Mouse (Mus musculus) intestine, postnatal 0 days (tissue): ENCODE results near the gene Zfp784. TPM values are rescaled to one million over a fixed set of nuclear protein-coding genes. Genes with fewer than 3 reads are reported as not detected.
A peak's percentile ranks its signal among the peaks of the same experiment; 100 is the strongest.

Experiments used
- ATAC-seq: fragments of 200-750 bp; cut with Nextera tagmentation; 2 replicates; pipeline ENCODE4 v1.8.0; 2017; ENCODE audit warnings: mild to moderate bottlenecking, moderate TSS enrichment, moderate library complexity
- H3K27ac ChIP-seq: fragments of 300-500 bp; sonication (generic); 2 replicates; pipeline ENCODE4 v1.5.1; 2014; ENCODE audit warnings: mild to moderate bottlenecking, low read depth, low read length, moderate library complexity
- H3K27me3 ChIP-seq: fragments of 300-500 bp; sonication (generic); replicated peaks from 2 replicates; pipeline ENCODE4 v1.6.1; 2014; ENCODE audit warnings: low read length, mixed read lengths; ENCODE audit not compliant: control insufficient read depth, insufficient read depth
- H3K36me3 ChIP-seq: fragments of 300-500 bp; sonication (generic); 2 replicates; pipeline ENCODE4 v1.6.1; 2014; ENCODE audit warnings: mild to moderate bottlenecking, moderate library complexity; ENCODE audit not compliant: control insufficient read depth, insufficient read depth
- H3K4me1 ChIP-seq: fragments of 300-500 bp; sonication (generic); replicated peaks from 2 replicates; pipeline ENCODE4 v1.6.1; 2014; ENCODE audit warnings: antibody characterized with exemption, low read length, mixed read lengths; ENCODE audit not compliant: control insufficient read depth, insufficient read depth
- H3K4me2 ChIP-seq: fragments of 300-500 bp; sonication (generic); replicated peaks from 2 replicates; pipeline ENCODE4 v1.6.1; 2014; ENCODE audit warnings: low read depth, mild to moderate bottlenecking, moderate library complexity
- H3K4me3 ChIP-seq: fragments of 300-500 bp; sonication (generic); 2 replicates; pipeline ENCODE4 v1.5.1; 2014; ENCODE audit warnings: low read depth, low read length
- H3K9ac ChIP-seq: fragments of 300-500 bp; sonication (generic); 2 replicates; pipeline ENCODE4 v1.6.1; 2014; ENCODE audit warnings: mild to moderate bottlenecking, low read depth, low read length
- H3K9me3 ChIP-seq: fragments of 300-500 bp; sonication (generic); 2 replicates; pipeline ENCODE4 v1.6.1; 2016; ENCODE audit warnings: mixed run types; ENCODE audit not compliant: control insufficient read depth
- CTCF ChIP-seq: sonication (generic); IDR thresholded peaks from 2 replicates; pipeline ENCODE4 v1.5.1; 2016; ENCODE audit warnings: low read depth, mild to moderate bottlenecking, control low read depth, antibody characterized with exemption, moderate library complexity
- WGBS: fragments of 180-500 bp; shearing (Covaris S2); extraction: QIAGEN DNeasy Blood & Tissue Kit; methylation state at CpG from one replicate; pipeline ENCODE4 v1.1.7; 2014; 5-methylcytosine and 5-hydroxymethylcytosine counted together
- polyA plus RNA-seq: library from polyadenylated mRNA; unstranded; fragments of >200 nt; fragmentation: Nextera tagmentation; extraction: Ambion mirVana; gene quantifications from 2 replicates; pipeline ENCODE4 v1.2.1, GENCODE M21; 2015

The Zfp784 gene
- polyA plus RNA-seq, 1 experiment from 2014 or later: 6.4 TPM

DNA sequence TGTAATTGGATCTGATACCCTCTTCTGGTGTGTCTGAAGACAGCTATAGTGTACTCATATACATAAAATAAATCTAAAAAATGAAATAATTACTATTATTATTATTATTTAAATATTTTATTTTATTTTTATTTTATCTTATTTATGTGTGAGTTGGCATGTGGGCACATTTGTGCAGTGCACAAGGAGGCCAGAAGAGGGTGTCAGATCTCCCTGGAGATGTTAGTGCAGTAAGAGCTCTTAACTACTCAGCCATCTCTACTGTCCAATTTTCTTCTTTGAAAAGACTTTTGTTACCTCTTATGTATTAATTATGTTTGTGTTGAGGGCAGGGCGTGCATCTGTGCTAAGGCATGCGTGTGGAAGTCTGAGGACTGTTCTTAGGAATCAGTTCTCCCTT is 38.4 kb downstream of the Zfp784 start:
- Histone ChIP-seq H3K4me2 (no peak overlapping the region), H3K9me3 (no peaks in the 10 kb centered on the region), H3K27ac (no peak overlapping the region), H3K4me3 (no peak overlapping the region), H3K36me3 (no peaks in the 10 kb centered on the region), H3K27me3 (no peaks in the 10 kb centered on the region), H3K4me1 (no peaks in the 10 kb centered on the region), H3K9ac (no peak overlapping the region)
- ATAC-seq: no peak
- peak; percentile 61 for TF ChIP-seq CTCF
- 70% methylated on average over 2 of the region's 2 CpGs for WGBS

DNA sequence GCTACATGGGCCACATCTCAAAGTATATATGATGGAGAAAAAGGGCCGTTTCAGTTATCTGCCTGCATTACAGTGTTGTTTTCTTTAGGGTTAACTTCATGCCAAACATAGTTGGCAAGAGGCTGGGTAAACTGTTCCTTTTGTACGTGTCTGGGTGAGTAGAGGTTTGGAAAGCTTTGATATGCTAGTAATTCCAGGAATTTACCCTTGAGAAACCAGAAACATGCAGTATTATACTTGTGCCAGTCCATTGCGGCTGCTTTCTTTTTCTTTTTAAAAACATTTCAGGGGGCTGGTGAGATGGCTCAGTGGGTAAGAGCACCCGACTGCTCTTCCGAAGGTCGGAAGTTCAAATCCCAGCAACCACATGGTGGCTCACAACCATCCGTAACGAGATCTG is 41.3 kb downstream of the Zfp784 start:
- ATAC-seq: no peak
- WGBS: 45% methylated on average over 7 of the region's 8 CpGs
- no peak overlapping the region for H3K4me3 ChIP-seq

DNA sequence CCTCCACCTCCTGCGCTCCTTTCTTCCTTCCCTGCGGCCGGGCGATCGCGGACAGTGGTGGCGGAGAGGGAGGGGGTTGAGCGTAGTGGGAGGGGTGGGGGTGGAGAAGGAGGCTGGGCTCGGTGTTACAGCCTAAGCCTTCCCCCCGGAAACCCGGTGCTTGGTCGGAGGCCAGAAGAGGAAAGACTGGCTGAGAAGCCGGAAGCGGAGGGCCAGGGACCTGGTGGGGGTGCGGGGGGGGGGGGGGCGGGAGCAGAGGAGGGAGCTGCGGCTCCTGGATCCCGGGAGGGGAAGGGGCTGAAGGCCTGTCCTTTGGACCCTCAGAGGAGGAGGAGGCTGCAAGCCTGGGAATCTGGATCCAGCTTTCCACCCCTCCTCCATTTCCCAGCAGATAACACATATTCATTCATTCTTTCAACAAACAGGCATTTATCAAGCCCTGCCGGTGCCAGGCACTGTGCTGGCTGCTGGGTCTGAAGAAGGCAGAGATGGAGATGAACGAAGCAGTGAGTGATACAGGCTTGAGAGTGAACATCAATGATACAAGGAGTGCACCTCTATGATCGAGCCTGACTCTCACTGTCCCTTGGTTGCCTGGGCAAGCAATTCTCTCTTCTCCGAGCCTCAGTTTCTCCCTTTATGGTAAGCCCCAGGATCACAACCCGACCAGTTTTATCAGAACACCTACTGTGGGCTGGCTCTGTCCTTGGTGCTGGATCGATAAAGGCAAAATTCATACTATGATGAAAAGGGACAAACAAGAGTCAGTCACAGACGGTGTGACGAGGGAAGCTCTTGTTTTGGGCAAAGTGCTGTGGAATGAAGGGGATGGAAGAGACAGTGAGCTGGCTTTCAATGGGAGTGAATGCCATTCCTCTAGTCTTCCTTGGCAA is 42.0 kb downstream of the Zfp784 start, which contains the start of gene Zfp579:
Gene Zfp579, minus strand, starts transcription at position 156 of the 893 bp plus-strand sequence.
- Histone ChIP-seq H3K27ac (peak within 1 kb of the TSS; percentile 62), H3K36me3 (peaks cover 16% of the 10 kb centered on the region; the same call in 1 of the 2 replicates), H3K9ac (peak within 1 kb of the TSS; percentile 76), H3K4me3 (peak within 1 kb of the TSS; percentile 79), H3K4me2 (peak within 1 kb of the TSS; percentile 90), H3K27me3 (no peaks in the 10 kb centered on the region), H3K4me1 (no peaks in the 10 kb centered on the region), H3K9me3 (0 out of 2 replicates have a peak, but pooled peaks cover 3% of the 10 kb centered on the region)
- WGBS: 6% methylated on average over 18 of the region's 26 CpGs
- no peak for TF ChIP-seq CTCF
- ATAC-seq: peak; percentile 80

More for the DNA sequence above, 41.3 kb downstream of the Zfp784 start:
- Histone ChIP-seq H3K9ac (no peak overlapping the region), H3K9me3 (0 out of 2 replicates have a peak, but pooled peaks cover 3% of the 10 kb centered on the region), H3K4me1 (no peaks in the 10 kb centered on the region), H3K27me3 (no peaks in the 10 kb centered on the region), H3K4me2 (peak overlapping the region; percentile 90), H3K27ac (no peak overlapping the region), H3K36me3 (peaks cover 16% of the 10 kb centered on the region; the same call in 1 of the 2 replicates)
- no peak for TF ChIP-seq CTCF

DNA sequence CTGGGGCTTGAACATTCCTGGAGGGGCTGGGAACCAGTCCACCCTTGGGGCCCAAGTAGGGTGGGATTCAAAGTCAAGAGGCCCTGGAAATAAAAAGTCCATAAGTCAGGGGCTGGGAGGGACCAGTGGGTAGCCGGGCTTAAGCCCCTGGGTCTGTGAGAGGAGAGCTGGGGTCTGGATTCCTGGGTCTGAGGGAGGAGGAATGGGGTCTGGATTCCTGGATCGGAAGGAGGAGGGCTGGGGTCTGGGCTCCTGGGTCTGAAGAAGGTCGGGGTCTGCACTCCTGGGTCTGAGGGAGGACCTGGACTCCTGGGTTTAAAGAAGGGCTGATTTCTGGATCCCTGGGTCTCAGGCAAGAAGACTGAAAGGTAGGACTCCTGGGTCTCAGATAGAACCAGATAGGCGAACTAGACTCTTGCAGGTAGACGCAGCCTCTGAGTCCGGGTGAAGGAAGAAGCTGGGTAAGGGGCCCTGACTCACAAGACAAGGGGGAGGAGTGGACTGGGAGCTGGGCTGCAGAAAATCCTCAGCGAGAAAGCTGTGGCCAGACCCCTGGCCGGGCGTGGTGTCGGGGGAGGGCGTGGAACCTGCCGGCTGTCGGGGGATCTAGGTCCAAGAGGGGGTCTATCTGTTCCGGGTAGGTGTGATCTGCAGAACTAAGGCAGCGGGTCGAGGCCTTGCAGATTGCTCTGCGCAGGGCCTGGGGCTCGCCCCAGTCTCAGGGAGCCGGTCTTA is 42.8 kb downstream of the Zfp784 start:
- H3K9ac ChIP-seq: peak overlapping the region; percentile 76
- no peaks in the 10 kb centered on the region for H3K27me3 ChIP-seq
- H3K4me3 ChIP-seq: peak overlapping the region; percentile 79
- 0 out of 2 replicates have a peak, but pooled peaks cover 3% of the 10 kb centered on the region for H3K9me3 ChIP-seq
- WGBS: 6% methylated on average over 19 of the region's 19 CpGs
- peak overlapping the region; percentile 90 for H3K4me2 ChIP-seq
- ATAC-seq: no peak; the same call in 1 of the 2 replicates
- H3K27ac ChIP-seq: peak overlapping the region; percentile 62
- TF ChIP-seq CTCF: no peak
- no peaks in the 10 kb centered on the region for H3K4me1 ChIP-seq
- H3K36me3 ChIP-seq: peaks cover 16% of the 10 kb centered on the region; the same call in 1 of the 2 replicates

DNA sequence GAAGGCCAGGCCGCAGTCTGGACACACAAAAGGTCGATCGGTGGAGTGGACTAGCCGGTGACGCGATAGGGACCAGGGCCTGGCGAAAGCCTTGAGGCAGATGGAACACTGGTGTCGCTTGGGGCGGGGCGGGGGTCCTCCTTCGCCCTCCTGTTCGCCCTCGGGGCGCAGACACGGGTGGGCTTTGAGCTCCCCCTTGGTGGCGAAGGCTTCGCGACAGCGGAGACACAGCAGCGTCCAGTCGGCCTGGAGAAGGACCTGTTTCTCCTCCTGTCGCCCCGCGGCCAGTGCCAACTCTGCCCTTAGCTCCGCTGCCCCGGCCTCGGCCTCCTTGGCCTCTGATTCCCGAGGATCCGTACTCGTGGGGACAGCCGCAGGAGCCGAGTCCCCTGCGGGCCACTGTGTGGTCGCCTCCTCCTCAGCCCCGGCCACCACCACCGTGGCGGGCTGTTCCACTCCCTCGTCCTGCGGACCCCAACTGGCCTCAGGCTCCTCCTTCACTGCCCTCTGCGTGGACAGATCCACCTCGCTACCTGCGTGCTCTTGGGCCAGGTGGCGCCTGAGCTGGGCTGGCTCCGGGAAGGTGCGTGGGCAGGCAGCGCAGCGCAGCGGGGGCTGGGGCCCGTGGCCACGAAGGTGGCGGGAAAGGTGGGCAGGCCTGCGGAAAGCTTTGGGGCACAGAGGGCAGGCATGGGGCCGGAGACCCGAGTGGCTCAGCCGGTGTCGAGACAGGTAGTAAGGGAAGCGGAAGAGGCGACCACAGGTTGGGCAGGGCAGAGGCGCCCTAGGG is 44.1 kb downstream of the Zfp784 start:
- no peak for TF ChIP-seq CTCF
- Histone ChIP-seq H3K36me3 (peaks cover 16% of the 10 kb centered on the region; the same call in 1 of the 2 replicates), H3K4me3 (no peak overlapping the region), H3K27me3 (no peaks in the 10 kb centered on the region), H3K9ac (no peak overlapping the region), H3K27ac (no peak overlapping the region), H3K4me2 (no peak overlapping the region), H3K4me1 (no peaks in the 10 kb centered on the region), H3K9me3 (0 out of 2 replicates have a peak, but pooled peaks cover 3% of the 10 kb centered on the region)
- 72% methylated on average over 59 of the region's 59 CpGs for WGBS
- ATAC-seq: no peak
